Mouse (Mus musculus) liver, embryonic 14.5 days (tissue): ENCODE measurements at regions not wholly inside any gene's neighbourhood (a gene's known extent, or its start where the extent isn't known, plus 50 kb on each side); places are given as distances from the start of the nearest gene placed in this dataset.

Source experiments
- CTCF ChIP-seq: IDR thresholded peaks from 2 replicates; pipeline ENCODE4 v1.5.1; 2016; ENCODE audit warnings: antibody characterized with exemption, low read depth, control low read depth
- EP300 ChIP-seq: IDR thresholded peaks from 2 replicates; pipeline ENCODE4 v1.6.1; 2016; ENCODE audit warnings: antibody characterized with exemption, low read depth

- no peak for TF ChIP-seq CTCF
- no peak for TF ChIP-seq EP300
These were observed 113.1 kb downstream of the Spata19 start for GRCm38 (mm10) chr9:27509711-27510110.
